Mouse (Mus musculus) liver, postnatal 0 days (tissue): Measurements from ENCODE around the gene Kcnj10. TPM values are rescaled to one million over a fixed set of nuclear protein-coding genes. Genes with fewer than 3 reads are reported as not detected.

Source experiments
- ATAC-seq: fragments of 200-750 bp; cut with Nextera tagmentation; 2 replicates; pipeline ENCODE4 v1.8.0; 2017; ENCODE audit warnings: mild to moderate bottlenecking, moderate library complexity
- DNase-seq: peaks from one replicate; pipeline ENCODE4 v3.0.0-alpha.2; 2016
- H3K27ac ChIP-seq: fragments of 300-500 bp; sonication (generic); 2 replicates; pipeline ENCODE4 v1.5.1; 2014; ENCODE audit warnings: antibody characterized with exemption, moderate library complexity, mild to moderate bottlenecking, low read depth
- H3K27me3 ChIP-seq: fragments of 300-500 bp; sonication (generic); 2 replicates; pipeline ENCODE4 v1.6.1; 2014; ENCODE audit warnings: low read length, control low read depth, mixed read lengths; ENCODE audit not compliant: insufficient read depth
- H3K36me3 ChIP-seq: fragments of 300-500 bp; sonication (generic); replicated peaks from 2 replicates; pipeline ENCODE4 v1.6.1; 2014; ENCODE audit warnings: mild to moderate bottlenecking, control low read depth, low read length, moderate library complexity, mixed read lengths; ENCODE audit not compliant: insufficient read depth
- H3K4me1 ChIP-seq: fragments of 300-500 bp; sonication (generic); 2 replicates; pipeline ENCODE4 v1.6.1; 2014; ENCODE audit warnings: antibody characterized with exemption, mild to moderate bottlenecking, control low read depth; ENCODE audit not compliant: insufficient read depth
- H3K4me2 ChIP-seq: fragments of 300-500 bp; sonication (generic); 2 replicates; pipeline ENCODE4 v1.6.1; 2014; ENCODE audit warnings: low read depth, mild to moderate bottlenecking, low read length, moderate library complexity, mixed read lengths
- H3K4me3 ChIP-seq: fragments of 300-500 bp; sonication (generic); 2 replicates; pipeline ENCODE4 v1.5.1; 2014; ENCODE audit warnings: low read depth, low read length
- H3K9ac ChIP-seq: fragments of 300-500 bp; sonication (generic); replicated peaks from 2 replicates; pipeline ENCODE4 v1.6.1; 2014; ENCODE audit warnings: mild to moderate bottlenecking, moderate library complexity
- H3K9me3 ChIP-seq: fragments of 300-500 bp; sonication (generic); 2 replicates; pipeline ENCODE4 v1.6.1; 2016; ENCODE audit warnings: mild to moderate bottlenecking, control low read depth, low read length, mixed read lengths
- CTCF ChIP-seq: sonication (generic); IDR thresholded peaks from 2 replicates; pipeline ENCODE4 v1.5.1; 2016; ENCODE audit warnings: antibody characterized with exemption, low read depth
- EP300 ChIP-seq: IDR thresholded peaks from 2 replicates; pipeline ENCODE4 v1.6.1; 2016; ENCODE audit warnings: antibody characterized with exemption, low read depth, mild to moderate bottlenecking
- WGBS: fragments of 180-500 bp; shearing (Covaris S2); extraction: QIAGEN DNeasy Blood & Tissue Kit; methylation state at CpG from one replicate; pipeline ENCODE4 v1.1.7; 2014; ENCODE audit not compliant: insufficient replicate concordance; 5-methylcytosine and 5-hydroxymethylcytosine counted together
- polyA plus RNA-seq: library from polyadenylated mRNA; unstranded; fragments of >200 nt; fragmentation: Nextera tagmentation; extraction: Ambion mirVana; gene quantifications from 2 replicates; pipeline ENCODE4 v1.2.1, GENCODE M21; 2015

Kcnj10 gene
- polyA plus RNA-seq, 1 experiment from 2014 or later = 0.19 TPM

DNA sequence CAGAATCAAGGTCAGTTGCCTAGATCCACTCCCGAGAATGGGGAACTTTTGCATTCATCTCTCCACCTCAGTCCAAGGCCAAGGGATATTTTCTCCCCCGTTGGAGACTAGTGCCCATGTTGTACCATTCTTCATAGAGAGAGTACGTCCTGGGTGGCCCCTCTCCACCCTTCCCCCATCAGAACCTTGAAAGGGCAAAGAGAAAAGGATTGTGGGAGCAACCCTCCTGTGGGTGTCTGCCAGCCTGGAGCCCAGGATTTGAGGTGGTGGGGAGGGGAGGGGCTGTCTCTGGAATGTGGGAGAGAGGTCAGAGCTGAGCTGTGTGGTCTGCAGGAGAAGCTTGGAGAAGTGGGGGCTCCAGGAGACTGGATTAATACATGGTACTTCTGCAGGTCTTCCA lies 2.9 kb downstream of the Kcnj10 start:
- ATAC-seq = no peak
- Histone ChIP-seq H3K4me2 (no peak overlapping the region), H3K27ac (no peak overlapping the region), H3K9me3 (no peaks in the 10 kb centered on the region), H3K4me3 (no peak overlapping the region), H3K36me3 (no peaks in the 10 kb centered on the region), H3K4me1 (peaks cover 28% of the 10 kb centered on the region), H3K9ac (no peak overlapping the region), H3K27me3 (peaks cover 37% of the 10 kb centered on the region)
- DNase-seq = no peak
- 49% methylated on average over 3 of the region's 3 CpGs for WGBS
- TF ChIP-seq CTCF = no peak
- no peak for TF ChIP-seq EP300

DNA sequence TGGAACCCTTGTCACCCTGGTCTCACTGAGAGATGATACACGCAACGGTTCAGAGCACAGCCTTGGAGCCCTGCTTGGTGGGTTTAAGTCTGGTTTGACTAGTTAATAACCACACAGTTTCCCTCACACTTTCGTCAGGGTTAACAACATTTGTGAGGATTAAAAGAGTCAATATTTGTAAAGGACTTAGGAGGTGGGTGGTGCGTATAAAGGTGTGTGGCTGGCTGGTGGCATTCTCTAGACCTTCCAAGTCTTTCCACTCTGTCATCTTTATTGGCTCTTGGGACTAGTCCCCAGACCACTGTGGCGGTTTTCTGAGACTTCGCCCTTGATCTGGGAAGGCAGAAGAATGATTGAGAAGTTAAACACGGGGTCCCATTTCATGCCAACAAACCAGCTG lies 3.8 kb downstream of the Kcnj10 start:
- DNase-seq (no peak), ATAC-seq (no peak)
- H3K4me1 ChIP-seq = peaks cover 28% of the 10 kb centered on the region
- H3K27me3 ChIP-seq = peaks cover 30% of the 10 kb centered on the region
- TF ChIP-seq CTCF (no peak), EP300 (no peak)
- H3K9me3 ChIP-seq = no peaks in the 10 kb centered on the region
- H3K36me3 ChIP-seq = no peaks in the 10 kb centered on the region
- 65% methylated on average over 7 of the region's 7 CpGs for WGBS
- H3K27ac ChIP-seq = no peak overlapping the region
- H3K9ac ChIP-seq = no peak overlapping the region
- H3K4me3 ChIP-seq = no peak overlapping the region
- H3K4me2 ChIP-seq = no peak overlapping the region

DNA sequence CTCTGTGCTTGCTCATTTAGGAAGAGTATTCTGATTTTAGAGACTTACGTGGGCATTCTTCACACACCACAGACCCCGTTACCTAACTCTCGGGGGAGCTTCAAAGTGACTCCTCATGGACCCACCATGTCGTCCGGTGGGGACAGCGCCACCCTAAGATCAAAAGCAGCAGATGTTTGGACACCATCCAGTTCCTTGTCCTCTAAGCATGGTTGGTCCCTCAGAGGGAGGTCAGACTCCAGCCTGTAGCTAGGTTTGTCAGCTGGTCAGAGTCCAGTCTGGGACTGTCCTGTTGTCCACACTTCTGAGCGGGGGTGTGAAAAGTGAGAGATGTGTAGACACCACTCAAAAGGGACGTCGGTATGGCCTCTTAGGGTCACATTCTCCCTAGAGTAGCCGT lies 5.7 kb downstream of the Kcnj10 start:
- Histone ChIP-seq H3K4me3 (no peak overlapping the region), H3K9ac (no peak overlapping the region), H3K9me3 (no peaks in the 10 kb centered on the region), H3K4me2 (no peak overlapping the region), H3K4me1 (peaks cover 22% of the 10 kb centered on the region), H3K36me3 (no peaks in the 10 kb centered on the region), H3K27ac (0 out of 2 replicates have a peak overlapping the region, but pooled peaks have one; percentile 30), H3K27me3 (peaks cover 16% of the 10 kb centered on the region)
- TF ChIP-seq CTCF (peak; percentile 24), EP300 (no peak)
- DNase-seq (peak; percentile 33), ATAC-seq (peak; percentile 82)
- WGBS = 69% methylated on average over 10 of the region's 10 CpGs

DNA sequence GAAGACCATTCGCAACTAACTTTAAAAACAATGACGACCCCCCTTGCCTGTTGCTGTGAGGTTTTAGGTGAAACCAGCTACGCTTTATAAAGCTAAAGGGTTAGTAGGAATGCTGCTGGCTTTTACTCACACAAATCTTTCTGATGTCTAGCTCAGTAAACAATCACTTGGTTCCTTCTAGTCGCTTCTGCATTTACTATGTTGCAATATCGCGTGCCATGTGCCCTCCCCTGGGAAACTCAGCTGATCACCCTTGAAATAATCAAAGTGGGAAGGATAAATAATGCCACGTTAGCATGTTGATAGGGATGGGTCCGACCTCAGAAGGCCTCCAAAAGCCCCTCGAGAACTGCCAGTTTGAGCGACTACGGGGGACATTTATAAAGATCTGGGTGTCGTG lies 6.4 kb downstream of the Kcnj10 start:
- DNase-seq = no peak
- Histone ChIP-seq H3K9ac (no peak overlapping the region), H3K36me3 (no peaks in the 10 kb centered on the region), H3K9me3 (no peaks in the 10 kb centered on the region), H3K4me2 (no peak overlapping the region), H3K4me1 (peaks cover 22% of the 10 kb centered on the region), H3K27me3 (peaks cover 12% of the 10 kb centered on the region), H3K27ac (0 out of 2 replicates have a peak overlapping the region, but pooled peaks have one; percentile 19), H3K4me3 (no peak overlapping the region)
- no peak for TF ChIP-seq EP300
- TF ChIP-seq CTCF = no peak
- 62% methylated on average over 12 of the region's 12 CpGs for WGBS
- no peak for ATAC-seq

- WGBS = 76% methylated on average over 5 of the region's 5 CpGs
- no peak overlapping the region for H3K4me3 ChIP-seq
- DNase-seq (no peak), ATAC-seq (no peak)
- H3K4me1 ChIP-seq = peaks cover 22% of the 10 kb centered on the region
- H3K27me3 ChIP-seq = 0 out of 2 replicates have a peak, but pooled peaks cover 3% of the 10 kb centered on the region
- TF ChIP-seq EP300 (no peak), CTCF (no peak)
- H3K9me3 ChIP-seq = no peaks in the 10 kb centered on the region
- H3K9ac ChIP-seq = no peak overlapping the region
- no peak overlapping the region for H3K4me2 ChIP-seq
- H3K27ac ChIP-seq = no peak overlapping the region
- no peaks in the 10 kb centered on the region for H3K36me3 ChIP-seq
These were observed 8.5 kb downstream of the Kcnj10 start for GRCm38 (mm10) chr1:172349504-172349903.

- no peak overlapping the region for H3K4me3 ChIP-seq
- DNase-seq (peak; percentile 35), ATAC-seq (peak; percentile 32)
- H3K4me1 ChIP-seq = peaks cover 20% of the 10 kb centered on the region
- no peaks in the 10 kb centered on the region for H3K36me3 ChIP-seq
- no peak overlapping the region for H3K4me2 ChIP-seq
- no peak overlapping the region for H3K9ac ChIP-seq
- no peaks in the 10 kb centered on the region for H3K9me3 ChIP-seq
- no peak overlapping the region for H3K27ac ChIP-seq
- WGBS = 31% methylated on average over 19 of the region's 19 CpGs
- TF ChIP-seq EP300 = no peak
- H3K27me3 ChIP-seq = 0 out of 2 replicates have a peak, but pooled peaks cover 3% of the 10 kb centered on the region
These were observed 9.2 kb downstream of the Kcnj10 start for GRCm38 (mm10) chr1:172349916-172350812.
